Mouse (Mus musculus): ENCODE results near the gene Mmgt1. TPM values are rescaled to one million over a fixed set of nuclear protein-coding genes. Genes with fewer than 3 reads are reported as not detected.

Gene Mmgt1
- total RNA-seq (2017): 12.6 and 13.7 TPM in 2 replicates

GRCm38 (mm10) chrX:56597887-56598640, at the start of gene Mmgt1:
TSS of gene Mmgt1 (minus strand) at chrX:56598069.
- peak; percentile 99 for ATAC-seq (ENCODE audit: extremely low read depth, insufficient number of reproducible peaks, low FRiP score, poor library complexity, severe bottlenecking)

- ATAC-seq (ENCODE audit: extremely low read depth, insufficient number of reproducible peaks, low FRiP score, poor library complexity, severe bottlenecking): no peak
Observed at GRCm38 (mm10) chrX:56640066-56640465, 42.2 kb upstream of the Mmgt1 start.

GRCm38 (mm10) chrX:56636185-56636584, 38.3 kb upstream of the Mmgt1 start:
- no peak for ATAC-seq (ENCODE audit: extremely low read depth, insufficient number of reproducible peaks, low FRiP score, poor library complexity, severe bottlenecking)

DNA sequence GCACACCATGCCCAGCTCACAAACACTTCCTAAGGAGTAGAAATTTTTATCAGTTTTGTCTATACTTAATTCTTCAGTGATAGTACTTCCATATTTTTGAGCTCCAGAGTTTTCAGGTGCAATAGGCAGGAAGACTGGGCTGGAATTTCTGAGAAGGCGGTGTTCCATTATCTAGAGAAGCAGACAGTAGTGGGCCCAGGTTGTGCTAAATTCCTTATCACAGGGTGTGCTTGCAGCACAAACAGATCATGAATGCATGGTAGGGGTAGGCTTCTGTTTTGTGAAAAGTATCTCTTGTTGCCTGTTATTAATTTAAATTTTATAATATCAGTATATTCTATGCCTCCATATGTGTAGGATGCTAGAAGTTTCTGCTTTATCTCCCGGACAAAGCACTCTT, 17.4 kb upstream of the Mmgt1 start:
- ATAC-seq (ENCODE audit: extremely low read depth, insufficient number of reproducible peaks, low FRiP score, poor library complexity, severe bottlenecking): no peak

DNA sequence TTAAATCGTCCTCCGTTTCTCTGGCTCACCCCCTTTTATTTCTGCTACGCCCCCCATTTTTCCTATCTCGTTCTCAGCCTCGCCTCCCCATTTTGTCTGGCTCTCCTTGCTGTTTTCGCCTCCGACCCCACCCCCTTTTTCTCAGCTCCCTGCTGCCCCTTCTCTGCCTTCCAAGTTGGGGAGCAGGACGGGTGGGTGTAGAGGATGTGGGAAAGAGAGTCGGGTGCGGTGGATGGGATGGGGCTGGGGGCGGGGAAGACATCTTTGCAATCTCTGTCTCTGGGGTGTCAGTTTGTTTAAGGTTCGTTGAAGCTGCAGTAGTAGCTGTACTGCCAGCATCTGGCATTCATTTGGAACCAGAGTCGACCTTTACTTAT, 12.4 kb upstream of the Mmgt1 start:
- ATAC-seq (ENCODE audit: extremely low read depth, insufficient number of reproducible peaks, low FRiP score, poor library complexity, severe bottlenecking): no peak

GRCm38 (mm10) chrX:56609623-56610317, 11.9 kb upstream of the Mmgt1 start, which contains the start of gene Slc9a6:
TSS of gene Slc9a6 (plus strand) at chrX:56609757.
- ATAC-seq (ENCODE audit: extremely low read depth, insufficient number of reproducible peaks, low FRiP score, poor library complexity, severe bottlenecking): peak; percentile 95

GRCm38 (mm10) chrX:56609285-56609622, 11.4 kb upstream of the Mmgt1 start:
- ATAC-seq (ENCODE audit: extremely low read depth, insufficient number of reproducible peaks, low FRiP score, poor library complexity, severe bottlenecking): no peak

DNA sequence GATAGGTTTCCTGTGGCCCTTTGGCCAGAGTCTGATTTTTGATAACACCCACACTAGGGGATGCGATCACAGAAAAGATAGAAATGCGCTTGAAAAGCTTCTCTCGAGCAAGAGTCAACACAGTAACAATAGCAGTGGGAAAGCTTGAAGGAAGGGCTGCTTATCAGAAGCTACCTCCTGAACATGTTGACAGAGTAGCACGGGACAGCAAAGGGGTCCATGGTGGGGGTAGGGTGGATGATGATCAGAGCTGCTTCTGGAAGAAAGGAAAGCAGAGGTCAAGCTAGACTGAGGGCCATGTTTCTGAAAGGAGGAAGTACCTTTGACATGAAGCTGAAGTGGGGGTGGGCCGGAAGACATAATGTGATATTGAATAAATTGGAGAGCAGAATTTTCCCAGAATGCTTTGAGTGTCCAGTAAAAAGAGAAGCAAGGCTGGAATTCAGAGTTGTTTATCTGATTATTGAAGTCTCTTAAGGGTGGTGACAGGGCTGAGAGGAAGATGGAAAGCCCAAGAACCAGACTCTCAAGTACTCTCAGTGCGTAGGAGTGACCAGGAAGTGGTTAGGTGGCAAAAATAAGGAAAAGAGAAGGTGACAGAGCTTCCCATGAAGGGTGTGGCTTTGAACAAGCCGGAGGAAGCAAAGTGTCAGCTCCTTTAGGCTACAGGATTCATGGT, 9.3 kb upstream of the Mmgt1 start:
- ATAC-seq (ENCODE audit: extremely low read depth, insufficient number of reproducible peaks, low FRiP score, poor library complexity, severe bottlenecking): no peak

- no peak for ATAC-seq (ENCODE audit: extremely low read depth, insufficient number of reproducible peaks, low FRiP score, poor library complexity, severe bottlenecking)
Observed at GRCm38 (mm10) chrX:56606536-56606935, 8.7 kb upstream of the Mmgt1 start.

- ATAC-seq (ENCODE audit: extremely low read depth, insufficient number of reproducible peaks, low FRiP score, poor library complexity, severe bottlenecking): no peak
Observed at GRCm38 (mm10) chrX:56597219-56597886, 516 bp downstream of the Mmgt1 start.

GRCm38 (mm10) chrX:56578200-56578599, 19.7 kb downstream of the Mmgt1 start:
- no peak for ATAC-seq (ENCODE audit: extremely low read depth, insufficient number of reproducible peaks, low FRiP score, poor library complexity, severe bottlenecking)

DNA sequence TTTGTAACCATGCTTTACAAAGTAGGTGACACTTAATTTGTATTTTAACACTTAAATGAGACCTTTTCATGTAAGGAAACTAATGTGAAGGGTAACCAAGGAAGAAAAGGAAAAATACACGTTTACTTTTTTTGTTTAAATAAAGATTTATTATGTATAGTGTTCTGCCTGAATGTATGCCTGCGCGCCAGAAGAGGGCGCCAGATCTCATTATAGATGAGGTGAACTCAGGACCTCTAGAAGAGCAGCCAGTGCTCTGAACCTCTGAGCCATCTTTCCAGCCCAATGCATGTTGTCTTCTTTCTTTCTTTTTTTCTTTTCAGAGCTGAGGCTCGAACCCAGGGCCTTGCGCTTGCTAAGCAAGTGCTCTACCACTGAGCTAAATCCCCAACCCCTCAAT, 25.4 kb downstream of the Mmgt1 start:
- ATAC-seq (ENCODE audit: extremely low read depth, insufficient number of reproducible peaks, low FRiP score, poor library complexity, severe bottlenecking): no peak

GRCm38 (mm10) chrX:56553584-56553983, 44.3 kb downstream of the Mmgt1 start:
- ATAC-seq (ENCODE audit: extremely low read depth, insufficient number of reproducible peaks, low FRiP score, poor library complexity, severe bottlenecking): no peak

DNA sequence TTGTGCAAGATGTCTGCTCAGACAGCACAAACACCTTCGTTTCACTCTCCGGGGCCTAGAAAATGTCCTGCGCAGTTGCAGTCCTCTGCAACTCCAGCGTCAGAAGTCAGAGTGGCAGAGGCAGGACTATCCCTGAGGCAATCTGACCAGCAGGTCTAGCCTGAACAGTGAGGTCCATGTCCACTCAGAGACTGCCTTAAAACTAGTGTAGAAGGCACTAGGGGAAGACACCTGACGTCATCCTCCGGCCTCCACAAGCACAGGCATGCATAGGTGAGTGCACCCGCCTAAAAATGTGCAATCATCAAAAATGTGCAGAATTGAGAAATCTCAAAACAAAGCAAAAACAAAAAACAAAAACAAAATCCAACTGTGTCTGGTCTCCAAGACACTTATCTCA, 48.4 kb downstream of the Mmgt1 start, which contains the start of gene Gm648:
Gene Gm648 (minus strand): TSS at position 101 of the 400 bp plus-strand sequence.
- no peak for ATAC-seq (ENCODE audit: extremely low read depth, insufficient number of reproducible peaks, low FRiP score, poor library complexity, severe bottlenecking)

DNA sequence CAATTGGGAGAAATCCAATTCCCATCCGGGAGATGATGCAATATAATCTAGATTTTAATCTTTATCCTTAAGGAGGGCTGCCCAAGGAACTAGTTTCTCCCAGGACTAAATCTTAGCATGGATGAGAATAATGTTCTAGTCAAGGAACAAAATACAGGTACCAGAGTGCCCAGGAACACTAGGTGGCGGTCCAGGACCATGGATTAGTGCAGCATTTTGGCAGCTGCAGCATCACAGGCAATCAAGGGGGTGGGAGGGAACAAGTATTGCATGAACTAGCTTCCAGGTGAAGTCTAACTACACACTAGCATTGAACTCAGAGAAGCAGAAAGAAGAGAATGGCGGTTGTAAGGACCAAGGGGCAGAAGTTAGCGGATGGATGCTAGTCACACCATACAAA, 60.7 kb downstream of the Mmgt1 start:
- no peak for ATAC-seq (ENCODE audit: extremely low read depth, insufficient number of reproducible peaks, low FRiP score, poor library complexity, severe bottlenecking)

Other genes with a start within 250 kb of the Mmgt1 start
- gene Smim10l2a, start 223.5 kb downstream of the Mmgt1 start, total RNA-seq (2017): not detected in 2 replicates
- gene Gm2174, start 150.1 kb downstream of the Mmgt1 start, total RNA-seq (2017): 2.0 TPM in 1 of 2 replicates, not detected in the other
- gene Ints6l, start 143.2 kb downstream of the Mmgt1 start, total RNA-seq (2017): 106 and 111 TPM in 2 replicates
- gene Gm10477, start 73.3 kb downstream of the Mmgt1 start, total RNA-seq (2017): not detected in 2 replicates
- gene Gm648, start 48.5 kb downstream of the Mmgt1 start, total RNA-seq (2017): not detected in 2 replicates
- gene Slc9a6, start 11.7 kb upstream of the Mmgt1 start, total RNA-seq (2017): 11.5 and 13.0 TPM in 2 replicates
- 5.8 and 8.7 TPM in 2 replicates for gene Fhl1, start 133.7 kb upstream of the Mmgt1 start, total RNA-seq (2017)
- gene Map7d3, start 224.3 kb upstream of the Mmgt1 start, total RNA-seq (2017): 0.37 and 0.93 TPM in 2 replicates